Mouse (Mus musculus) cerebellum, adult 11-12 months (tissue): ENCODE measurements around the gene Irs1.

ENCODE experiments used
- DNase-seq: peaks from one replicate; pipeline ENCODE4 v3.0.0; 2022

The Irs1 gene

GRCm38 (mm10) chr1:82288421-82288990, 2.7 kb downstream of the Irs1 start:
- DNase-seq = peak; percentile 56

GRCm38 (mm10) chr1:82287776-82288325, 3.4 kb downstream of the Irs1 start:
- no peak for DNase-seq

DNA sequence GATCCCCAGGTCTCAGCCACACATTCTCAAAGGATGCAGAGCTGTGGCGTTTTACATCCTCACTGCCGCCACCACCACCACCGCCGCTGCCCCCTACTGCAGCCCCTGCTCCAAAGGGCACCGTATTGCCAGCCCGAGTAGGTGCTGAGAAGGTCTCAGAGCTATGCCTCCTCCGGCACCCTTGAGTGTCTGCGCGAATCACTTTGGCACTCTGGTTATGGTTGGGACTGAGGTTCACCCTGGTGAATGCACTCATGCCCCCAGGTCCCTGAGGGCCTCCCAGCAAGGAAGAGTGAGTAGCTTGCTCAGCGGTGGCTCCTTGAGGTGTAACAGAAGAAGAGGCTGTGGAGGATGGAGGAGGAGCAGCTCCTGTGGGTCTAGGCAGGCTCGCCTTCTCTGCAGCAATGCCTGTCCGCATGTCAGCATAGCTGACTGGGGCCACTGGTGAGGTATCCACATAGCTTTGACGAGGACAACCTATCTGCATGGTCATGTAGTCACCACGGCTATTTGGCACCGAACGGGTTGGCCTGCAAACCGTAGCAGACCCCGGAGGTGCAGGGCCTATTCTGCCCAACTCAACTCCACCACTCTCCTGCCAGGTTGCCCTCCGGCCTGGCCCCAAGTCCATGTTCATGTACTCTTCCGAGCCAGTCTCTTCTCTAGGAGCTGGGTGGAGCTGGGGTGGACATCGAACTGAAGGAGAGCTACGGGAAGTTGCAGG, 4.0 kb downstream of the Irs1 start:
- peak; percentile 58 for DNase-seq

DNA sequence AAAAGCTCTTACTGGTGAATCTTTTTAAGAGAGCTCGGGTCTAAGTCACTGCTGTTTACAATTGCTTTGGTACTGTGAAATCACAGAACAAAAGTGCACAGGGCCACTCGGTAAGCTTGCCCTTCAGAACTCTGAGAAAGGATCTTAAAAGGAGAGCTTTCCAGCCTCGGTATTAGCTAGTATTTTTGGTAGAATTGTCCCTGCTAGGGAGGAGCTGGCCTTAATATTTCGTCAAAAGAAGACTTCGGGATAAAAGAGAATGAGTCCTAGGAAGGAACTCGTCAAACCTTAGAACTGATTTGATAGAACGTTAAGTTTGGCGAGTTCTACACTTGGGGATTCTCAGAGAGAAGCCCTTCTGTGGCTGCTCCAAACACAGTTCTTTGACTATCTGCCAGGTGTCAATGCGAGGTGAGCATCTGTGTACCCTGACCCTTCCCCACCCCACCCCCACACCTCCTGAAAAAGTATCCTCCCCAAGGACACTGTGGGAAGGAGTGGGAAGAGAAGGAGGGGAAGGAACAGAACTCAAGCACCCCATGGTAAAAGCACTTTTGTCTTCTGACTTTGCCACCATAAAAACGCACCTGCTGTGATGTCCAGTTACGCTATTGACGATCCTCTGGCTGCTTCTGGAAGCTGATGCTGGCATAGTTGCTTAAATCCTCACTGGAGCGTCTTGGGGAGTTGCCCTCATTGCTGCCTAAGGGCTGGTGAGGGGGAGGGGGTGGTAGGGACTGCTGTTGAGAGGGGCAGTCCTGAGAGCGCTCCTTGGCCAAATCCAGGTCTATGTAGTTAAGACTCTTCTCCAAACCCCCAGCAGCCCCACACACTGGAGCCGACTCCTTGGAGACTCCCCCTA, 4.8 kb downstream of the Irs1 start:
- DNase-seq = peak; percentile 42

- DNase-seq = no peak
Measured at GRCm38 (mm10) chr1:82285461-82286189, 5.6 kb downstream of the Irs1 start.

GRCm38 (mm10) chr1:82284403-82284802, 6.8 kb downstream of the Irs1 start:
- no peak for DNase-seq

- DNase-seq = peak; percentile 38
Measured at GRCm38 (mm10) chr1:82283901-82284301, 7.3 kb downstream of the Irs1 start.

DNA sequence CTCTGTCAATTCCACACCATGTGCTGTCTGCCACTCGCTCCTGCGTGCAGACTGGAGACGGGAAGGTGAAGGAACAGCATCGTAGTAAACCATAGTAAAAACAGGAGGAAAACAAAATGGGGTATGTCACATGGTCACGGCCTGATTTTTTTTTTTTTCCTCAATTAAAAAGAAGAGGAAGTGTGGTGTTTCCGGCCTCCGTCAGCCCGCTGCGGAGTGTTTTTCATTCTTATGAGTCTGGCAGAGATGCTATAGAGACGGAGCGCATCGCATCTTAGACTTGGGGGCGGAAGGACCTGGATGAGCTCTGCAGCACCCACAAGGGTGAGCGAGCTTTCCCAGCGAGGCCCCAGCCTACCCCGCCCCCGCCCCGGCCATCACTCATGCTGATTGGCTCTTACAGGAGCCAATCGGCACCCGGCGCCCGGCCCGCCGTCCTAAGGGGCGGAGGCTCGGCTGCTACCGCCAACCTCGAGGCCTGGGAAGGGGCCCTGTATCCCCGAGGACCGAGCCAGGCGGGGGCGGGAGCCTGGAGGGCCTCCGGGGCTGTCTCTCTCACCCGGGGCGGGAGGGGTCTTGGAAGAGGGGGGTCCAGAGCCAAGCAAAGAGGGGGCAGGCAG, 8.1 kb downstream of the Irs1 start:
- peak; percentile 93 for DNase-seq

DNA sequence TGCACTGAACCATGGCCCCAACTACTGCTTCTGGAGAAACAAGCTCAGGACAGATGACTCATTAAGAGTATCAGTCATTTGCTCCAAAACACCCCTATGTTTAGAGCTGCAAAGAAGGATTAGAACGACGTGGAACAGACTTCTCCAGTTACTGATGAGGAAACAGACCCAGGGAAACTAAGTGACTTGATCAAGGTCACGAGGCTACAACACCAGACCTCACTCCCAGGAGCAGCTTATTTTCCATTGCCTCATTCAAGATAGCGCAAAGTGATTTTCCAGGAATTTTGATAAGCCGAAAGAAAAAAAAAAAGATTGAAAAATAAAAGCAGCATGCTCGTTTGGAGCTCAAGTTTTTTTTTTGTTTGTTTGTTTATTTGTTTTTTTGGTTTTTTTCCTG, 9.4 kb downstream of the Irs1 start:
- no peak for DNase-seq

GRCm38 (mm10) chr1:82279768-82280167, 11.4 kb downstream of the Irs1 start:
- no peak for DNase-seq

- no peak for DNase-seq
Measured at GRCm38 (mm10) chr1:82274361-82274760, 16.9 kb downstream of the Irs1 start.

DNA sequence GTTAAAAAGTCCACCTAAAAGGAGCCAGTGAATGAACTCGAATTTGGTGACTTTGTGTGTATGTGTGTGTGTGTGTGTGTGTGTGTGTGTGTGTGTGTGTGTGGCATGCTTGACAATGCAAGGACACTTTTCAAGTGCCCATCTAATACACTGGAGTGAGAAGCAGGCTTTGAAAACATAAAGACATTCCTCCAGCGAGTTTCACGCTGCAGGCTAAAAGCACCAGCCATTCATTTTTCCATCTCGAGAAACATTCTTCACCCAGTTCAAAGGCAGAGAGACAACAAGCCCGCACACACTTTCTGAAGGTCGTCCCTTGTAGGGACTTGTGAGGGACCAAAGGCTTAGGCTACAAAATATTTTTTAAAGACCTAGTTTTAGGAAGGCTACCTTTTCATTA, 17.7 kb downstream of the Irs1 start:
- DNase-seq = no peak

GRCm38 (mm10) chr1:82272231-82272630, 19.0 kb downstream of the Irs1 start:
- no peak for DNase-seq

GRCm38 (mm10) chr1:82267547-82267946, 23.7 kb downstream of the Irs1 start:
- no peak for DNase-seq

DNA sequence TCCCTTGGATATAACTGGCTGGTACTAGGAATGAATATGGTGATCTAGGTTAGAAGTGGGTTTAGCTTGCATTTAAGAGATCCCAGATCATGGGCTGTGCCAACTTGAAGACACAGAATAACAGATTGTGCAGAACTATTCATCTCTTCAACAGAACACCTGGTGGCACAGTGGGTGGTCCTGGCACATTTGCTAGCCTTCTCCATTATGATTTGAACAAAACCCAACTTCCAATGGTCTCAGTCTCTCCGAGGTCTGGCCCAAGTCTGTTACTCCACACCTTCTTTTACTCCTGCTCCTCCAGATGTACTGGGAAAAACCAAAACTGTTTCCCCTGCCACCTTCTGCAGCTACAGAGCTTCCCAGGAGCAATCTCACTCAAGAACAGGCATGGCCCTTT, 28.9 kb downstream of the Irs1 start:
- DNase-seq = peak; percentile 91

- DNase-seq = no peak
Measured at GRCm38 (mm10) chr1:82261638-82262037, 29.6 kb downstream of the Irs1 start.

DNA sequence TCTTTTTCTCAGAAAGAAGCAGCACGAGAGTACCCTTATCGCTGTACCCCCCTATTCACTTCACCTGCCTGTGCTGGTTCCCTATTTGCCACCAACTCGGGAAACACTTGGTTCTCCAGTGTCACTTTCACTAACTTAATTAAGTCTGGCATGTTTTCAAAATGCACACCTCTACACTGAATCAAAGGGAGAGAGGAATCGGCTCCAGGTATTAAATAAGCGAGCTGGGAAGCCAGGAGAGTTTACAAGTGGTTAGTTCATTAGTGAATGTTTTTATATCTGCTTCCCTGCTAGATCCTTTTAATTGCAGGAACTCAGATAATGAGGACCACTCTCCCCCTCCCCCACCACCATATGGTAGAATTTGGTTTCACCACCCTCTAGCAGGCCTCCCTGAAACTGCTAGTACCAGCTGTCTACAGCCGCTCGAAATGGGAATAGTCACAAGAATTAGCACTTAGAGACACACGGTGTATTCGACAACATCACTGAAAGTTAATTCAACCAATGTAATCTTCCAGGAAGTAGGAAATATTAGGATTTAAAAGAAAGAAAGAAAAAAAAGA, 30.1 kb downstream of the Irs1 start:
- peak; percentile 63 for DNase-seq

- no peak for DNase-seq
Measured at GRCm38 (mm10) chr1:82260055-82260454, 31.2 kb downstream of the Irs1 start.

DNA sequence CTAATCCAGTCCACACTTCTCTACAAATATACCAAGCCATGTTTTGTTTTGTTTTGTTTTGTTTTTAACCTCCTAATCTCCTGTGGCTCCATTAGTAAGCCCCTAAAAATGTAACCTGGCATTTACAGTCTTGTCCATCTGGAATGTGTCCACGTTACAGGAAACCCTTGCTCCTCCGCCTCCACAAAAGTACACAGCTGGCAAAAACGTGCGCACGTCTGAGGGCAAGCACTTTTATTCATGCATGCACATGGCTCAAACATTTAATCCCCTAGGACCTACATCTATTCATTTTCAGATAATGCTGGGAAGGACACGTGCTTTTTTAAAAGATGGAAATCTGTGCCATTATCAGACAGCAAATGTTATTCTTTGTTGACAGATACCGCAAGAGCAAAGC, 32.9 kb downstream of the Irs1 start:
- no peak for DNase-seq

GRCm38 (mm10) chr1:82257457-82257856, 33.8 kb downstream of the Irs1 start:
- no peak for DNase-seq

GRCm38 (mm10) chr1:82253789-82254445, 37.3 kb downstream of the Irs1 start:
- DNase-seq = no peak
